Mouse (Mus musculus) yolk sac, embryonic 10.5 days (tissue): Measurements from ENCODE around the gene Nobox.

Source experiments
- DNase-seq: peaks from one replicate; pipeline ENCODE4 v3.0.0-alpha.2; 2017; ENCODE audit warnings: low spot score

Gene Nobox

GRCm38 (mm10) chr6:43272597-43272996, 36.8 kb downstream of the Nobox start:
- no peak for DNase-seq

DNA sequence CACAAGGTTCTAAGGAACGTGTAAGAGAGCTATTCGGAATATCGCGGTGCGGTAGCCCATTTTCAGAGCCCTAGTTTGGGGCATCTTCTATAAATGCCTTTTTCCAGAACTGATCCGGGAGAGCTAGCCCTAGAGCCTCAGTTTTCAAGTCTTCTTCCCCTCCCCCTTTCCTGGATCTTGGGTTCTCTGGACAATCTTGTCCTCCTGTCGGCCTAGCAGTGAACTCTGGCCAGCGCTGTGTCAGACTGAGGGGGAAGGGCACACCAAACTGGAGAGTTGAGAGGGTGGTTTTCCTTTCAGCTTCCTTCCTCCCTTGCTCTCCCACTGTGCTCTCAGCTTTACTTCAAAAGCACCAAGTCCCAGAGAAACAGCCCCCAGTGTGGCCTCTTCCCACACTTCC, 43.0 kb downstream of the Nobox start:
- DNase-seq, result peak; percentile 80

DNA sequence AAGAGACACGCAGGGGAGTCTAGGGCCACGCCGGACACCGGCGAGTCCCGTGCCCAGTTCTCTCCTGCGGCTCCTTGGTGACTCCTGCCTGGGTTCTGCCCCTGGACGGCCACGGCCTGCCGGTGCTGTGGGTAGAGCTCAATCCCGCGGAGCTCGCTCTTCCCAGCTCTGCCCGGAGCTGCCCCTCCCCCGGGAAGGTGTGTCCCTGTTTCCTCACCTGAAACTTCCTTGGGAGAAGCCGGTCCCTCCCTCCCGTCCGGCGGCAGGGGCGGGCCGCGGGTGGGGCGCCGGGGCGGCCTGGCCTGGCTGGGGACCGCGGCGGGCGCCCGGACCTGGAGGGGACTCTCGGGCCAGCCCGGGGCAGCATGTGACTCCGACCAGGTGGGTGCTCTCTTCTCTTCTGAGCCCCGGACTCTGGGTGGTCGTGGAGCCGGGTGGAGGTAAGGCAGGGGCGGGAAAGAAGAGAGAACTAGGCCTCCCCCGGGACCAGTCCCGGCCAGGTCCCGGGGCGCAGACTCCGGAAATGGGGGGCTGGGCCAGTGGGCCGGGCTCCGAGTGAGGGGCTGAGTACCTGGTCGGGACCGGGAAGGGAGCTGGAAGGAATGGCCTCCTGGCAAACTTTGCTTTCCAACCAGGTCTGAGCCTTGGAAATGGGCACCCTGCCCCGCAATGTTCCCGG, 43.9 kb downstream of the Nobox start, which contains the start of gene Arhgef5:
TSS of gene Arhgef5 (plus strand) at position 220 of the 679 bp plus-strand sequence.
- peak; percentile 86 for DNase-seq

GRCm38 (mm10) chr6:43260756-43261155, 48.6 kb downstream of the Nobox start:
- no peak for DNase-seq

- DNase-seq, result no peak
Measured at GRCm38 (mm10) chr6:43254193-43254926, 55.0 kb downstream of the Nobox start.
